Mouse (Mus musculus) embryonic fibroblast, embryonic 13.5 days (primary cell): Measurements from ENCODE around the gene Gpd1l.

ENCODE experiments used
- CTCF ChIP-seq: IDR thresholded peaks from 2 replicates; pipeline ENCODE4 v1.5.1; 2011; ENCODE audit warnings: mild to moderate bottlenecking, control low read depth, low read length, moderate library complexity, borderline replicate concordance; ENCODE audit not compliant: insufficient read depth
- POLR2A ChIP-seq: IDR thresholded peaks from 2 replicates; pipeline ENCODE4 v1.6.1; 2011; ENCODE audit warnings: low read depth, mild to moderate bottlenecking, control low read depth, low read length, moderate library complexity

- TF ChIP-seq CTCF (no peak), POLR2A (no peak)
Observed at GRCm38 (mm10) chr9:114960844-114961243, 27.1 kb upstream of the Gpd1l start.
